Mouse (Mus musculus): ENCODE results near the gene Hmox1. TPM values are rescaled to one million over a fixed set of nuclear protein-coding genes. Genes with fewer than 3 reads are reported as not detected.
A peak's percentile ranks its signal among the peaks of the same experiment; 100 is the strongest.

Gene Hmox1
- polyA plus RNA-seq, 1 experiment: 7.5 TPM

DNA sequence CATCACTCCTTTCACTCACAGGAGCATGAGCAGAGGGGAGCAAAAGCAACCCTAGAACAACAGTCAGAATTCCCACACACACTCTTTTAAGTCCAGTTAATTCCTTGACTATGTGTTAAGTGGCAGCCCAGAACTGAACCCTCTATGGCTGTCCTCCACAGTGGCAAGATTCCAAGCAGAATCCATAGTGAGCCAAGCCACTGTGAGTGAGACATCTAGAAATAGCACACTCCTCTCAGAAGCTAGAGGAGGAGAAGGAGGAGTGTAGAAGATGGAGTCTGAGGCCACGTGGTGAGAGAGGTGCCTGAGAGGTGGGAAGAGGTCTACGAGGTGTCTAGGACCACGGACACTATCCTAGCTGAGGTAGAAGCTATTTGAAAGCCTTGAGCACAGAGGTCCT is 28.6 kb upstream of the Hmox1 start:
- DNase-seq: no peak
- WGBS: 58% methylated on average over 3 of the region's 3 CpGs
- TF ChIP-seq CTCF (IDR thresholded peaks at IDR 0.05; ENCODE audit: borderline replicate concordance, insufficient read depth, low read depth, low read length): no peak
- TF ChIP-seq POLR2A (IDR thresholded peaks at IDR 0.05; ENCODE audit: borderline replicate concordance, insufficient read depth, low read length): no peak
- peaks cover 6% of the 10 kb centered on the region; the same call in 1 of the 2 replicates for H3K4me1 ChIP-seq (ENCODE audit: control insufficient read depth, insufficient read depth, low read length)
- no peak overlapping the region for H3K4me3 ChIP-seq (replicated peaks; ENCODE audit: insufficient read depth, low read depth, low read length)
- H3K27ac ChIP-seq (ENCODE audit: insufficient read depth, low read length): no peak overlapping the region
- no peaks in the 10 kb centered on the region for H3K27me3 ChIP-seq (ENCODE audit: control insufficient read depth, insufficient read depth, low read length)

DNA sequence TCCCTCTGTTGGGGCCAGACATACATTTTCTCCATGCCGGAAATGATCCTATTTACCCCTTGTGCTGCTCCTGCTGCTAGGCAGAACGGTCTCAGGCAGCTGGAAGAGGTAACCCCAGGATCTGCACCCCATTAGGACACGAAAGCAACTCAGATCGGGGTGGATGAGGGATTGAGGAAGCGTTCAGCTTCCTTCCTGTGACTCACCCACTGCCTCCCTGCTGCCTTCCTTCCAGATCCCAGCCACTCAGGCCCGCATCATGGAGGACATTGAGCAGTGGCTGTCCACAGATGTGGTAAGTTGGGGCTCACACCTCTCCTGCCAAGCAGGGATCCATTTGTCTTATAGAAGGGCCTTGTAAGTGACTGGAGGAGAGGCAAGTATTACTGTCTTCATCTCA is 26.1 kb upstream of the Hmox1 start:
- H3K27me3 ChIP-seq (ENCODE audit: control insufficient read depth, insufficient read depth, low read length): no peaks in the 10 kb centered on the region
- TF ChIP-seq CTCF (IDR thresholded peaks at IDR 0.05; ENCODE audit: borderline replicate concordance, insufficient read depth, low read depth, low read length) (no peak), POLR2A (IDR thresholded peaks at IDR 0.05; ENCODE audit: borderline replicate concordance, insufficient read depth, low read length) (no peak)
- WGBS: 73% methylated on average over 6 of the region's 6 CpGs
- H3K4me3 ChIP-seq (replicated peaks; ENCODE audit: insufficient read depth, low read depth, low read length): no peak overlapping the region
- H3K4me1 ChIP-seq (ENCODE audit: control insufficient read depth, insufficient read depth, low read length): peaks cover 6% of the 10 kb centered on the region; the same call in 1 of the 2 replicates
- no peak for DNase-seq
- no peak overlapping the region for H3K27ac ChIP-seq (ENCODE audit: insufficient read depth, low read length)

GRCm38 (mm10) chr8:75070297-75070696 is 23.1 kb upstream of the Hmox1 start:
- no peaks in the 10 kb centered on the region for H3K27me3 ChIP-seq (ENCODE audit: control insufficient read depth, insufficient read depth, low read length)
- 71% methylated on average over 1 of the region's 1 CpGs for WGBS
- no peaks in the 10 kb centered on the region for H3K4me1 ChIP-seq (ENCODE audit: control insufficient read depth, insufficient read depth, low read length)
- H3K27ac ChIP-seq (ENCODE audit: insufficient read depth, low read length): no peak overlapping the region
- DNase-seq: no peak
- TF ChIP-seq CTCF (IDR thresholded peaks at IDR 0.05; ENCODE audit: borderline replicate concordance, insufficient read depth, low read depth, low read length) (no peak), POLR2A (IDR thresholded peaks at IDR 0.05; ENCODE audit: borderline replicate concordance, insufficient read depth, low read length) (no peak)
- H3K4me3 ChIP-seq (replicated peaks; ENCODE audit: insufficient read depth, low read depth, low read length): no peak overlapping the region

GRCm38 (mm10) chr8:75071627-75072346 is 21.6 kb upstream of the Hmox1 start:
- H3K4me3 ChIP-seq (replicated peaks; ENCODE audit: insufficient read depth, low read depth, low read length): no peak overlapping the region
- no peak overlapping the region for H3K27ac ChIP-seq (ENCODE audit: insufficient read depth, low read length)
- peak; percentile 76 to 82 for DNase-seq
- WGBS: 29% methylated on average over 4 of the region's 4 CpGs
- no peaks in the 10 kb centered on the region for H3K27me3 ChIP-seq (ENCODE audit: control insufficient read depth, insufficient read depth, low read length)
- TF ChIP-seq CTCF (IDR thresholded peaks at IDR 0.05; ENCODE audit: borderline replicate concordance, insufficient read depth, low read depth, low read length) (peak; percentile 98), POLR2A (IDR thresholded peaks at IDR 0.05; ENCODE audit: borderline replicate concordance, insufficient read depth, low read length) (no peak)
- no peaks in the 10 kb centered on the region for H3K4me1 ChIP-seq (ENCODE audit: control insufficient read depth, insufficient read depth, low read length)

DNA sequence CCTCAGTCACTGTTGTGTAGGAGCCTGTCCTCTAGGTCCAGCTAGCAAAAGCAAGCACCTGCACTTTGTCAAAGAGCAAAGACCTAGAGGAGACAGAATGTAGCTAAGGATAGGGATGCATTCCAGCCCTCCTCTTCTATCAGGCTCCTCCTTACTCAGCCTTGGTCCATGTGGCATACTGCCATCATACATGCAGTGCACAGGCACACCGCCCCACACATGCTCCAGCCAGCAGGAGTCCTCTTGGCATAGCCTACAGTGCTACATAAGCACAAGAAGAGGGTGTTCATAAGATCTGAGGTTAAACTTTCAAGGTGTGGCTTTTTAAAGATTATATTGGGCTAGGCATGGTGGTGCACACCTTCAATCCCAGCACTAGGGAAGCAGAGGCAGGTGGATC is 18.5 kb upstream of the Hmox1 start:
- no peak for DNase-seq
- TF ChIP-seq POLR2A (IDR thresholded peaks at IDR 0.05; ENCODE audit: borderline replicate concordance, insufficient read depth, low read length) (no peak), CTCF (IDR thresholded peaks at IDR 0.05; ENCODE audit: borderline replicate concordance, insufficient read depth, low read depth, low read length) (no peak)
- no peak overlapping the region for H3K27ac ChIP-seq (ENCODE audit: insufficient read depth, low read length)
- H3K27me3 ChIP-seq (ENCODE audit: control insufficient read depth, insufficient read depth, low read length): no peaks in the 10 kb centered on the region
- WGBS: 7% methylated on average over 1 of the region's 1 CpGs
- no peaks in the 10 kb centered on the region for H3K4me1 ChIP-seq (ENCODE audit: control insufficient read depth, insufficient read depth, low read length)
- no peak overlapping the region for H3K4me3 ChIP-seq (replicated peaks; ENCODE audit: insufficient read depth, low read depth, low read length)

- 91% methylated on average over 1 of the region's 1 CpGs for WGBS
These were observed 15.2 kb upstream of the Hmox1 start for GRCm38 (mm10) chr8:75078215-75078614.

GRCm38 (mm10) chr8:75078851-75079250 is 14.6 kb upstream of the Hmox1 start:
- Histone ChIP-seq H3K27me3 (ENCODE audit: control insufficient read depth, insufficient read depth, low read length) (no peaks in the 10 kb centered on the region), H3K4me3 (replicated peaks; ENCODE audit: insufficient read depth, low read depth, low read length) (no peak overlapping the region), H3K27ac (ENCODE audit: insufficient read depth, low read length) (no peak overlapping the region), H3K4me1 (ENCODE audit: control insufficient read depth, insufficient read depth, low read length) (no peaks in the 10 kb centered on the region)
- 91% methylated on average over 9 of the region's 9 CpGs for WGBS
- TF ChIP-seq POLR2A (IDR thresholded peaks at IDR 0.05; ENCODE audit: borderline replicate concordance, insufficient read depth, low read length): no peak
- TF ChIP-seq CTCF (IDR thresholded peaks at IDR 0.05; ENCODE audit: borderline replicate concordance, insufficient read depth, low read depth, low read length): no peak
- DNase-seq: no peak

More at GRCm38 (mm10) chr8:75078215-75078614, 15.2 kb upstream of the Hmox1 start:
- Histone ChIP-seq H3K27me3 (ENCODE audit: control insufficient read depth, insufficient read depth, low read length) (no peaks in the 10 kb centered on the region), H3K4me1 (ENCODE audit: control insufficient read depth, insufficient read depth, low read length) (no peaks in the 10 kb centered on the region), H3K4me3 (replicated peaks; ENCODE audit: insufficient read depth, low read depth, low read length) (no peak overlapping the region), H3K27ac (ENCODE audit: insufficient read depth, low read length) (no peak overlapping the region)
- TF ChIP-seq POLR2A (IDR thresholded peaks at IDR 0.05; ENCODE audit: borderline replicate concordance, insufficient read depth, low read length) (no peak), CTCF (IDR thresholded peaks at IDR 0.05; ENCODE audit: borderline replicate concordance, insufficient read depth, low read depth, low read length) (no peak)
- DNase-seq: no peak

DNA sequence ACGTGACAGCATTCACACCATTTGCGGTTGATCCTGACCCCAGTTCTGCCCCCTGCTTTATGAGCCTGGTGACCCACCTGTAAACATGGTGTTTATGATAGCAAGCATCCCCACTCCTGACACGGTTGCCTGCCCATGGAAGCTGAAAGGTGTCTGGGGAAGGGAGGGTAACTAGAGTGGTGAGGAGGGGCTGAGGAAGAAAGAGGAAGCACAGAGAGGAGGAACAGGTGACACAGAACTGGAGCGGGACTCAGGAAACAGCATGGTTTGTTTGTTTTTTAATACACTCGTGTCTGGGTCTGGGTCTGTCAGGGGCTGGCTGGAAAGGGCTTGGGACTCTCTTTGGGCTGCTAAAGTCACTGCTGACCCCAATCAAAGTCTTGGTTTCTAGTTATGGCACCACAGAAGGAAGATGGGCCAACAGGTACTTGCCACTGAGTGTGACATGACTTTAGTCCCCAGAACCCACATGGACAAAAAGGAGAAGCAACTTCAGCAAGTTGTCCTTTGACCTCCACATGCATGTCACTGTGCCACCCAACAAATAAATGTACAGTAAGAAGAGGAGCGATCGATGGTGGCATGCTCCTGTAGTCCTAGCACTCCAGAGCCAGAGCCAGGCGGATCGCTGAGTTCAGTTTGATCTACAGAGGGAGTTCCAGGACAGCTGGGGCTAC is 11.9 kb upstream of the Hmox1 start:
- H3K4me1 ChIP-seq (ENCODE audit: control insufficient read depth, insufficient read depth, low read length): no peaks in the 10 kb centered on the region
- no peak overlapping the region for H3K4me3 ChIP-seq (replicated peaks; ENCODE audit: insufficient read depth, low read depth, low read length)
- WGBS: 84% methylated on average over 9 of the region's 9 CpGs
- no peak overlapping the region for H3K27ac ChIP-seq (ENCODE audit: insufficient read depth, low read length)
- H3K27me3 ChIP-seq (ENCODE audit: control insufficient read depth, insufficient read depth, low read length): no peaks in the 10 kb centered on the region
- no peak for DNase-seq
- no peak for TF ChIP-seq CTCF (IDR thresholded peaks at IDR 0.05; ENCODE audit: borderline replicate concordance, insufficient read depth, low read depth, low read length)
- no peak for TF ChIP-seq POLR2A (IDR thresholded peaks at IDR 0.05; ENCODE audit: borderline replicate concordance, insufficient read depth, low read length)

Measured in cerebellum, adult 2 months (tissue).